Mouse (Mus musculus): ENCODE measurements around the gene Idnk. TPM values are rescaled to one million over a fixed set of nuclear protein-coding genes. Genes with fewer than 3 reads are reported as not detected.
A peak's percentile ranks its signal among the peaks of the same experiment; 100 is the strongest.

The Idnk gene
- 29.5 and 30.3 TPM in 2 replicates for polyA plus RNA-seq (2015; fragmentation: Nextera tagmentation; extraction: Ambion mirVana)

DNA sequence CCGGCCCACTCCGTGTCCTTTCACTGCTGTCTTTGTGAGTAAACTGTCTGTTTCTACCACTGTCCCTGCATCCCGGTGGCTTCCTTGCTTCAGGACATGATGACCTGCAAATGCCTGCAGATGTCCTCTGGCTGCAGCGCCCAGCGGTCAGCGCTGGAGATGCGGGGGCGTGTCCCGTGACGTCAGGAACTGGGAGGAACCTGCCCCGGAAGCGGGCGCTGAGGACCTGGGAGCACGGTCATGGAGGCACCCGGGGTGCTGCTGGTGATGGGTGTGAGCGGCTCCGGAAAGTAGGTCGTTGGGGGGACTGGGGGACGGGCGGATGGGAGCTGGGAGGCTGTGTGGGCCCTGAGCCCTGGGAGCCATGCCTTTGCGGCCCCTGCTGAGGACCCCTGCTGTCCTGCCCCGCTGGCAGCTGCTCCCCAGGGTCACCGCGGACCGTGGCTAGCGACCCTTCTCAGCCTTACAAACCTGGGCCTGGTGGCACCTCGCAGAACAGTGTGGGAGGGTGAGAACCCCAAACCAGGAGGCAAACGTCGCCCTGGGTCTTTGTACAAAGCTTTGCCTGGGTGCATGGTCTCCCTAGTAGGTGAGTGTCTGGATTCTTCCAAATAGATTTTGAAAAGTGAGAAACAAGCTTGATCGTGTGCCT lies at the start of gene Idnk:
Gene Idnk (plus strand): TSS at position 203 of the 652 bp plus-strand sequence.
- peak within 1 kb of the TSS; percentile 69 for H3K9ac ChIP-seq

GRCm38 (mm10) chr13:58111306-58111705 lies 46.1 kb upstream of the Idnk start:
- no peak for ATAC-seq (replicated peaks; ENCODE audit: insufficient number of reproducible peaks, insufficient read depth, low FRiP score, low read depth)
- no peak overlapping the region for H3K4me3 ChIP-seq

More for the DNA sequence above, at the start of gene Idnk:
- Histone ChIP-seq H3K4me1 (replicated peaks) (peaks cover 6% of the 10 kb centered on the region), H3K4me2 (peak within 1 kb of the TSS; percentile 95), H3K9me3 (replicated peaks) (0 out of 2 replicates have a peak, but pooled peaks cover 5% of the 10 kb centered on the region), H3K27ac (peak within 1 kb of the TSS; percentile 72), H3K4me3 (peak within 1 kb of the TSS; percentile 92), H3K36me3 (peaks cover 22% of the 10 kb centered on the region; the same call in 1 of the 2 replicates), H3K27me3 (no peaks in the 10 kb centered on the region)
- WGBS, result under 1% methylated on average over 30 of the region's 30 CpGs
- peak; percentile 86 for ATAC-seq (replicated peaks; ENCODE audit: insufficient number of reproducible peaks, insufficient read depth, low FRiP score, low read depth)

DNA sequence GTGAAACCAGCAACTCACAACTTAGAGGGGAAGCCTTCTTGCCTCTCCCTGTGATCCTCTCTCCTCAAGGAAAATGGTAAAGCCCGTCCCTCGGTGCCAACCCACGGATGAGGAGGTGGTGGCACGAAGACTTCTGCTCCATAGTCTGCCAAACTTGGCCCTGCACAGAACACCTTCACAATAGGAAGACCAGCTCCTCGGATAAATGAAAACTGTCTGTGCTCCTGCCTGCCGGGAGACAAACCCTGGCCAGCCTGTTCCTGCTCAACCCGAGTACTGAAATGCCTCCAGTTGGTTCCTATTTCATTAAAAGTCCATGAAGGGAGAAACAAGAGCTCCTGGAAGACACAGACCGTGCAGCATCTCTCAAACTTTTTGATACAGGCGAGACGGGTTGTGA lies 45.3 kb upstream of the Idnk start:
- 58% methylated on average over 10 of the region's 10 CpGs for WGBS
- H3K4me1 ChIP-seq (replicated peaks), result peaks cover 34% of the 10 kb centered on the region
- H3K9ac ChIP-seq, result peak overlapping the region; percentile 57; the same call in 1 of the 2 replicates
- peak overlapping the region; percentile 77 for H3K4me2 ChIP-seq
- H3K9me3 ChIP-seq (replicated peaks), result no peaks in the 10 kb centered on the region
- H3K27ac ChIP-seq, result no peak overlapping the region
- ATAC-seq (replicated peaks; ENCODE audit: insufficient number of reproducible peaks, insufficient read depth, low FRiP score, low read depth), result no peak
- H3K27me3 ChIP-seq, result no peaks in the 10 kb centered on the region
- H3K4me3 ChIP-seq, result peak overlapping the region; percentile 63
- no peaks in the 10 kb centered on the region for H3K36me3 ChIP-seq

More at GRCm38 (mm10) chr13:58111306-58111705, 46.1 kb upstream of the Idnk start:
- 0 out of 2 replicates have a peak, but pooled peaks cover 1% of the 10 kb centered on the region for H3K36me3 ChIP-seq
- peak overlapping the region; percentile 77; the same call in 1 of the 2 replicates for H3K4me2 ChIP-seq
- no peaks in the 10 kb centered on the region for H3K9me3 ChIP-seq (replicated peaks)
- WGBS, result 90% methylated on average over 6 of the region's 6 CpGs
- no peaks in the 10 kb centered on the region for H3K27me3 ChIP-seq
- no peak overlapping the region for H3K27ac ChIP-seq
- H3K4me1 ChIP-seq (replicated peaks), result peaks cover 34% of the 10 kb centered on the region
- H3K9ac ChIP-seq, result no peak overlapping the region

GRCm38 (mm10) chr13:58112601-58113041 lies 44.8 kb upstream of the Idnk start:
- H3K36me3 ChIP-seq, result no peaks in the 10 kb centered on the region
- no peak for ATAC-seq (replicated peaks; ENCODE audit: insufficient number of reproducible peaks, insufficient read depth, low FRiP score, low read depth)
- H3K27ac ChIP-seq, result peak overlapping the region; percentile 67
- WGBS, result 18% methylated on average over 11 of the region's 11 CpGs
- peak overlapping the region; percentile 57 for H3K9ac ChIP-seq
- peak overlapping the region; percentile 63 for H3K4me3 ChIP-seq
- H3K27me3 ChIP-seq, result no peaks in the 10 kb centered on the region
- H3K9me3 ChIP-seq (replicated peaks), result no peaks in the 10 kb centered on the region
- peak overlapping the region; percentile 77 for H3K4me2 ChIP-seq
- H3K4me1 ChIP-seq (replicated peaks), result peaks cover 34% of the 10 kb centered on the region

DNA sequence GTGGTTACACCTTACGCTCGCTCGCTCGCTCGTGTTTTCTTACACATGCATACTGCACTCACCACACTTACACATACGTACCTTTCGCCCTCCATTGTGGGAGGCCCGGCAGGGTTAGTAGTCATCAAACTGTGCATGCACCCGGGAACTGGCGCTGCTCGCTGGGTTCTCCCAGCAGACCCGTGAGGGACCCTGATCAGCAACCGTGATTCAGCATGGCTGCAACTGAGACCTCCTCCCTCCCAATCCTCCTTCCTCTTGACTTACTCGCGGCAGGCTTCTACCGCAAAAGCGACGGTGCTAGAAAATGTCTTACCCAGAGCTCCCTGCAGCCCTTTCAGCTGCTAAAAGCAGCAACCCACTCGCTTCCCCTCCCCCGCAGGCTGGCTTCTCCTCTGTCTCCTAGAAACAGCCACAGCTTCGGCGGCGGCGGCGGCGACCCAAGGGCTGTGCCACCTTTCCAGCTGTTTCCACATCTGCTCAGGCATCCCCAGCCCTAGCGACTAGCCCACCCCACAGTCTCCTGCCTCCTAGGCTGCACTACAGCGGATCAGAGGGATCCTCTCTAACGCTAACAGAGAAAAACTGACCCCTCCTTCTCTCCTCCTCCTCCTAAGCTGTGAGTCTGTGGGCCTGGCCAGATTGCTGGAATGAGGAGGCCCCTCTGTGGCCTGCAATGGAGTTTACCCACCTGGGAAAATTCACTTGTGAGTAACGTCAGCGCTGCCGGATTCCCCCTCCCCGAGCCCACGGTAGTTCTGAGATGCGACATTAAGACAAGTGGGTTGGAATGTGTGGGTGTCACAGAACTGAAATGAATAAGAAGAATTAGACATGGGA lies 44.2 kb upstream of the Idnk start, which contains the start of gene Klhl3:
Gene Klhl3 (minus strand): TSS at position 532 of the 840 bp plus-strand sequence.
- WGBS, result under 1% methylated on average over 35 of the region's 35 CpGs
- peak within 1 kb of the TSS; percentile 63 for H3K4me3 ChIP-seq
- no peaks in the 10 kb centered on the region for H3K27me3 ChIP-seq
- peak within 1 kb of the TSS; percentile 57 for H3K9ac ChIP-seq
- H3K4me2 ChIP-seq, result peak within 1 kb of the TSS; percentile 77
- no peaks in the 10 kb centered on the region for H3K36me3 ChIP-seq
- H3K9me3 ChIP-seq (replicated peaks), result no peaks in the 10 kb centered on the region
- peak within 1 kb of the TSS; percentile 67 for H3K27ac ChIP-seq
- peak; percentile 80 for ATAC-seq (replicated peaks; ENCODE audit: insufficient number of reproducible peaks, insufficient read depth, low FRiP score, low read depth)
- H3K4me1 ChIP-seq (replicated peaks), result peaks cover 34% of the 10 kb centered on the region

- Histone ChIP-seq H3K27ac (peak overlapping the region; percentile 17), H3K4me3 (no peak overlapping the region), H3K36me3 (no peaks in the 10 kb centered on the region), H3K27me3 (no peaks in the 10 kb centered on the region), H3K9ac (no peak overlapping the region), H3K9me3 (replicated peaks) (no peaks in the 10 kb centered on the region), H3K4me2 (peak overlapping the region; percentile 38), H3K4me1 (replicated peaks) (peaks cover 30% of the 10 kb centered on the region)
- peak; percentile 74 for ATAC-seq (replicated peaks; ENCODE audit: insufficient number of reproducible peaks, insufficient read depth, low FRiP score, low read depth)
- WGBS, result 28% methylated on average over 13 of the region's 13 CpGs
Observed at GRCm38 (mm10) chr13:58115227-58115626, 42.2 kb upstream of the Idnk start.

DNA sequence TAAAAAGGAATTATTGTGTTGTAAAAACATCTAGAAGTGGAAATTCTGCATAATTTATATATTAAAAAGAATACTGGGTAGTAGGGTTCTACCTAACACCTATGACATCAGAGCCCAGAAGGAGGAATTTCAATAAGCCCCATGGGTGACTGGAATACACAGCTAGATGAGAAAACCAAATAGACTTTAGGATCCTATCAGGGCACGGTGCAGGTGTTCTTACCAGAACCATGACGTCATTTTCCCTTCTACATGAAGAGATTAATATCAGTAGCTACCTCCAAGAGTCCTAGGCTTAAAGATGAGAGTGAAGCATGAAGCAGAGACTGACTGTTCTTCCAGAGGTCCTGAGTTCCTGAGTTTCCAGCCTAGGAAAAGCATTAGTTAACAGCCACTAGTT lies 40.6 kb upstream of the Idnk start:
- ATAC-seq (replicated peaks; ENCODE audit: insufficient number of reproducible peaks, insufficient read depth, low FRiP score, low read depth), result no peak
- Histone ChIP-seq H3K4me3 (no peak overlapping the region), H3K27me3 (no peaks in the 10 kb centered on the region), H3K9me3 (replicated peaks) (no peaks in the 10 kb centered on the region), H3K4me2 (no peak overlapping the region), H3K4me1 (replicated peaks) (peaks cover 34% of the 10 kb centered on the region), H3K36me3 (no peaks in the 10 kb centered on the region), H3K27ac (no peak overlapping the region), H3K9ac (no peak overlapping the region)
- WGBS, result 85% methylated on average over 2 of the region's 2 CpGs

DNA sequence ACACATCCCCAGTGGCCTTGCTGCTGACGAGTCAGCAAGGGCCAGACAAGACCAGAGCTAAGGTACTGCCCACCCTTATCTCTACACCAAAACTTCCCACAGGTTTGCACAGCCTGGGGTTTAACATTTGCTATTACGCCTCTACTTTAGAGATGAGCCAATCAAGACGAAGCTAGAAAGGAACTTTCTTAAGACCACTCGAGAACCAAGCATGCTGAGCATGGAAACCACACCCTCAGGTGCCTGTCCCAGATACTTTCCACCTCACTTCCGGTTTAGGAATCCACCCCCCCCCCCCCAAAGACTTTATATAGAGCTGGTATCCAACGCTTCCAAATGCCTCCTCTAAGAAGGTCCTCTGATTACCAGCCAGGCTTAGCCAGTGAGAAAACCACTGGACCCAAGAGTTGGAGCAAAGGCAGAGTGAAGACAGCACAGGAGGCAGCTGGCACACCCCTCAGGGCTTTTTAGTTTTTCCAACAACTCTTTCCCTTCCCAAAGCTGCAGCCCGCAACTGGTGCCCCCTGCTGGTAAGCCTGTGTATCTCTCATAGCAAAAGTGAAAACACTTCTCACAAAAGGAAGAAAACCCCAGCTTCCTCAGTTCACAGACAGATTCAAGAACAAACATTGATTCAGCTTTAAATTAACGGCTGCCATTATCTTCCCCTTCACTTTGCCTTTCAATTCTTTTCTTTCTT lies 40.0 kb upstream of the Idnk start:
- WGBS, result 54% methylated on average over 8 of the region's 8 CpGs
- H3K4me1 ChIP-seq (replicated peaks), result peaks cover 28% of the 10 kb centered on the region
- H3K27ac ChIP-seq, result no peak overlapping the region
- no peaks in the 10 kb centered on the region for H3K27me3 ChIP-seq
- H3K9me3 ChIP-seq (replicated peaks), result no peaks in the 10 kb centered on the region
- H3K36me3 ChIP-seq, result no peaks in the 10 kb centered on the region
- H3K9ac ChIP-seq, result no peak overlapping the region
- H3K4me3 ChIP-seq, result no peak overlapping the region
- H3K4me2 ChIP-seq, result no peak overlapping the region
- ATAC-seq (replicated peaks; ENCODE audit: insufficient number of reproducible peaks, insufficient read depth, low FRiP score, low read depth), result no peak

- Histone ChIP-seq H3K4me2 (no peak overlapping the region), H3K27me3 (no peaks in the 10 kb centered on the region), H3K4me1 (replicated peaks) (peaks cover 34% of the 10 kb centered on the region), H3K27ac (no peak overlapping the region), H3K9ac (no peak overlapping the region), H3K36me3 (no peaks in the 10 kb centered on the region), H3K4me3 (no peak overlapping the region), H3K9me3 (replicated peaks) (no peaks in the 10 kb centered on the region)
- no peak for ATAC-seq (replicated peaks; ENCODE audit: insufficient number of reproducible peaks, insufficient read depth, low FRiP score, low read depth)
- whole genome bisulfite sequencing, result 63% methylated on average over 10 of the region's 10 CpGs
Observed at GRCm38 (mm10) chr13:58122786-58123297, 34.6 kb upstream of the Idnk start.

GRCm38 (mm10) chr13:58123381-58123780 lies 34.1 kb upstream of the Idnk start:
- no peaks in the 10 kb centered on the region for H3K27me3 ChIP-seq
- no peaks in the 10 kb centered on the region for H3K9me3 ChIP-seq (replicated peaks)
- no peak for ATAC-seq (replicated peaks; ENCODE audit: insufficient number of reproducible peaks, insufficient read depth, low FRiP score, low read depth)
- H3K4me2 ChIP-seq, result no peak overlapping the region
- peaks cover 34% of the 10 kb centered on the region for H3K4me1 ChIP-seq (replicated peaks)
- no peak overlapping the region for H3K27ac ChIP-seq
- H3K4me3 ChIP-seq, result no peak overlapping the region
- H3K36me3 ChIP-seq, result no peaks in the 10 kb centered on the region
- WGBS, result 65% methylated on average over 8 of the region's 8 CpGs
- no peak overlapping the region for H3K9ac ChIP-seq

DNA sequence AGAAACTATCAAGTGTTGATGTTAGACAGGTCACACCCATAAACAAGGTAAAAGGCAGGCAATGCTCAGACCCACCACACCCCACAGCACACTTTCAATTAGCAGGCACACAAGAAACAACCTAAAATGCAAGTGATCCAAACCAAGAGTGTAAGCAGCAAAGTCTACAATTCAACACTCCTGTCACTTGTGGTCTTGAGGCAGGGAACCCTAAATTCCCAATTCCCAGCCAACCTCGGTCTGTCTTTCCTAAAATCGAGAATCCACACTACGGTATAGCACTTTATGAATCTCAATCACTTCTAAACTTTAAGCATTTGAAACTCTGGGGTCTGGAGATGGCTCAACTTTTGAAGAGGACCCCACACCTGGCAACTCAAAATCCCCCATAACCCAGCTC lies 33.2 kb upstream of the Idnk start:
- H3K4me1 ChIP-seq (replicated peaks), result peaks cover 34% of the 10 kb centered on the region
- H3K36me3 ChIP-seq, result no peaks in the 10 kb centered on the region
- no peaks in the 10 kb centered on the region for H3K9me3 ChIP-seq (replicated peaks)
- no peak for ATAC-seq (replicated peaks; ENCODE audit: insufficient number of reproducible peaks, insufficient read depth, low FRiP score, low read depth)
- no peaks in the 10 kb centered on the region for H3K27me3 ChIP-seq
- 81% methylated on average over 3 of the region's 3 CpGs for WGBS
- no peak overlapping the region for H3K27ac ChIP-seq
- no peak overlapping the region for H3K4me3 ChIP-seq
- H3K4me2 ChIP-seq, result no peak overlapping the region
- no peak overlapping the region for H3K9ac ChIP-seq
